Mouse (Mus musculus) left cerebral cortex, adult 11 months (tissue): ENCODE measurements at regions not wholly inside any gene's neighbourhood (a gene's known extent, or its start where the extent isn't known, plus 50 kb on each side); places are given as distances from the start of the nearest gene placed in this dataset.

ENCODE experiments used
- DNase-seq: peaks from one replicate; pipeline ENCODE4 v3.0.0; 2022; ENCODE audit warnings: low spot score

DNA sequence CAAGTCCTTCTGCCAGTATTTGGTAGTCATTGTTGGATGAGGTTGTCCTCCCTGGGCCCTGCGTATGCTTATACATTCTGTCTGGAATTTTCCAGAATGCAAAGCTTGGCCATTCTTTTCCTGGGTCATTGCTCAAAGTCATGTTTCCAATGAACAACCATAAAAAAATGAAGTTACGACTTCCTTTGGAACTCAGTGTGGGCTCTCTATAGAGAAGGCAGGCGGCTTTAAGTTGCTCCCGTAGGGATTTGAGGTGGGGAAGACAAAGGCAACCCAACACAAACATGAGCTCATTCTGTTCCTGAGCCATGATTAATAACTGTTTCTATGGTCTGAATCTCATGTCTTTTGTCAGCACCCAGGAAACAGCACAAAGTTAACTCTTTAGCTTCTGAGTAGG lies 204.3 kb downstream of the Hhipl2 start:
- DNase-seq, result no peak

DNA sequence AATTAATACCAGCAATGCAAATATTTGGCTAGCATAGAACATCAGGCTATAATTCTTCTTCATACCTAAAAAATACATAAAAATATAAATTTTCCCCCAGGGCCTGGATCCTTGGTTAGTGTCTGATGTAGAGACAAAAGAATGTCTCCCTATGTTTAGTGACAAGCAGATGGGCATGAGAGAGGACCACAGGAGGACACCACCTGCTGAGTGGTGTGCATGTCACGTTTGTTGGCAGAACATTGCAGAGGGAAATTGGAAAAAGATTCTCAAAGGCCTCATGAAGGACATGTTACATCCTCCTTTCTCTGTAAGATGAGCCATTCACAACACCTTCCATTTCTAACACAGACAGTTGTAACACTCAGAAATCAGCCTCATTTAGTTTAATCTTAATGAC lies 206.3 kb downstream of the Hhipl2 start:
- DNase-seq, result no peak

DNA sequence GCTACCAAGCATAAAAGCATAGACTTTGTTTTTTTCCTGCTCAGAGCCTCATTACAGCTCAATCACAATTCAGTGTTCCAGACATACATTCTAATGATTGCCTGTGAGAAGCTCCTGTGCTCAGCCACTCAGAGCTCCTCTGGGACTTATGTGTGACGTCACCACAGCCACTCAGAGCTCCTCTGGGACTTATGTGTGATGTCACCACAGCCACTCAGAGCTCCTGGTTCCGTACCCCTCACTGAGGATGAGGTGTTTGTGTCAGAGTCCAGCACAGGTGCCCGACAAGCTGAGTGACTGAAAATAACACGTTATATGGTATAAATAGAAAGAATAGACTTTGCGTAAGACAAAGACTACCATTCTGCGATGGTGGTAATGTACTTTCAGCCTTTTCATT lies 215.8 kb downstream of the Hhipl2 start:
- DNase-seq, result no peak

DNA sequence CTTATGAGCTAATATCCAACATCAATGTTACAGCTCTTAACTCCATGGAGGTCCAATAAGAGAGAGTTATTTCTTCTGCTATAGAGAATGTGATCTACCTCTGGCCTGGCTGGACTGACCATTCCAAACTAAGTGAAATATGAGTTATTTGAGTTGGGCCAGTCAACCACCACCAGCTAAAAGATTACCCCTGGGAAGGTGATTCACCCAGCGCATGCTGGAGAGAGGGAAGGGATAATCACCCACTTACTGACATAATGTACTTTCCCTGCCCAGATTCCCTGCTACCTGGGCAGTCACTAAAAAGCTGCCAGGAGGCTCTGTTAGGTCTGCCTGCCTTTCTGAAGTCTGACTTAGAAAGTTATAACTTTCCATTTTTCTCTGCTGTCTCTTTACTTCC lies 216.8 kb downstream of the Hhipl2 start:
- no peak for DNase-seq

DNA sequence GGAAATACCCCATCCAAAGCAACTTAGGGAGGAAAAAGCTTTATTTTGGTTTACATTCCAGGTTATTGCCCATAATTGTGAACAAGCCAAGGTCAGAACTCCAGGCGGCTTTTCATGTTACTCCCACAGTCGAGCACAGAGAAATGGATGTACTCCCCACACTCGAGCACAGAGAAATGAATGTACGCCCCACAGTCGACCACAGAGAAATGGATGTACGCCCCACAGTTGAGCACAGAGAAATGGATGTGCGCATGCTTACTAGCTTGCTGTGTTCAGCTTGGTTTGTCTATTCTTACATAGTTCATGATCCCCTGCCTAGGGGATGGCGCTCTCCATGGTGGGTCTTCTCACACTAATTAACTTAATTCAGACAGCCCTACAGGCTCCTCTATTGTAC lies 219.2 kb downstream of the Hhipl2 start:
- DNase-seq, result no peak

DNA sequence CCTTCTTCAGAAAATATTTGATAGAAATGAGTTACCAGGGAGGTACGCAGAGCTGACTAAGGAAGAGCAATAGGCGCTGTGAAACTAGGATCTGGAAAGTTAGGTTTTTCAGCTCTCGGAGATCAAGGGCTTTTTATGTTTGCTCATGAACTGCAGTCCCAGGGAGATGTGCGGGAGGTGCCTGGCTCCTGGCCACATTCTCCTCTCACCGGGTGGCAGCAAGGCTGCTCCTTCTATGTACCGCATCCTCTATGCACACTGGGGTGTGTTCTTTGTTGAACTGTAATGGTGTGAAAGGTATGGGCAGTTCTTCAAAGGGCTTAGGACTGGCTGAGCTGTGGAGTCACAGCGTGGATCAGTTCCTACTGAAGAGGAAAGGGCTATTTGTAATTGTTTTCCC lies 221.3 kb downstream of the Hhipl2 start:
- DNase-seq, result no peak

DNA sequence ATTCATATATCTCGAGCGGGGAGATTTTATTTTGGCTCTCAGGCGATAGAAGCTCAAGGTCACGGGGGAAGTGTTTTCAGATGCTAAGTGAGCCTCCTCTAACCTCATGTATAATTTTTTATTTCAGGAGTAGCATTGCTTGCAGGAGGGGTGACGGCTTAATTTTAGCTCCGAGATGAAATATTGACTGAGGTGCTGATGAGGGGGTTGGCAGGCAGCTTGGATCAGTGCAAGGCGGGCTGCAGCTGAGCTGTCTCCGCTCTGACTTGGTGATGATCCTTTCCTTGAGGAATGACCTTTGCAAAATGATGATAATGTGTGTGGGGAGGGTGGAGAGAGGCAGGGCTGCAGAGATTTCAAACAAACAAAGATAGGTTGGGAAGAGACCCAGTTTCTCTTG lies 222.6 kb downstream of the Hhipl2 start:
- no peak for DNase-seq

DNA sequence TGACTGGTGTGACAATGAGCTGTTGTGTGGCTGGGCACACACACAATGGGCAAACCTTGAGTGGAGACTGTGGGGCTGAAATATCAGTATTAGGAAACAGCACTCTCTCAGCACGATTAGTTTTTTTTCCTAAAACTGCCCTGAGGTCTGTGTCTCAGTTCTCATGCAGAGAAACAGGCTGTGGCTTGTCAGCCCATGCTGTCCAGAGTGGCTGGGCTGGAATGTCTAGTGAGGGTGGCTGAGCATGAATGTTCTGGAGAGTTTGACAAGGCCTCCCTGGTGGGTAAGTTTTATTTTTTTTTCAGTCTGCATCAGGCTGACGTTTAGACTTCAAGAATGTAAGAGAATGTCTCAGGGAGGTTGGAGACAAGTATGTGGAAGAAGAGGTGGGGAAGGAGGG lies 226.0 kb downstream of the Hhipl2 start:
- no peak for DNase-seq

DNA sequence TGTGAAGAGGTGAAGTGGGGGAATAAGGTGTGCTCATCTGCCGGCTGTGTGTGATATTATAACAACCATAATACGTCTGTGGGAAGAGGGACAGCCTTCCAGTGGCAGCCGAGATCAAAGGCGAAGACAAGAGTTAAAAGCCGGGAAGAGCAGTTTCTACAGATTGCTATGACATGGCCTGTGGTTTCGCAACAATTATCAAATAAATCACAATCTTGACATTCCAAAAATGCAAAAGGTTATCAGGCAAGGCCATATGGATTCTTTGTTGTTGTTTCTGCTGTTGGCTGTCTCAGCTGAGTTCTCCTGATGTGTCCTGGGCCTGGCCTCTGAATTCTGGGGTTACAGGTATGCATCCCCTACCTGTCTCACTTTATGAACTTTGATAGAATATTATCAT lies 235.9 kb downstream of the Hhipl2 start:
- no peak for DNase-seq

DNA sequence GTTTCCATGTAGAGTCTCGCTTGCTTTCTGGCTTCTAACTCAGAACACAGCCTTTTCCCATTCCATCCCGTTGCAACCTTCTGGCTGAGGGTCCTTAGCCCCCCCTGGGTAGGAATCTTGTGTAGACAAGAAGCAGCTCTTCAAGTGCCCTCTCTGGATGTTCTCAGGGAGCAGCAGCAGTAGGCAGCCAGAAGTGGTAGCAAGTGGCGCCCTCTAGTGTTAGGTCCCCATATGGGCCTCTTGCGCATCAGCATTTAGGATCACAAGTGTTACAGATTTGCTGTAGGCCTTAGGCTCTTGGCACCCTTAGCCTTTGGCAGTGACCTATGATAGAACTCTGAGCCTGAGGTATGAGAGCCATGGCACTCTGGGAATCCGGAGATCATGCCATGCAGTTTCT lies 239.0 kb downstream of the Hhipl2 start:
- peak; percentile 17 for DNase-seq

DNA sequence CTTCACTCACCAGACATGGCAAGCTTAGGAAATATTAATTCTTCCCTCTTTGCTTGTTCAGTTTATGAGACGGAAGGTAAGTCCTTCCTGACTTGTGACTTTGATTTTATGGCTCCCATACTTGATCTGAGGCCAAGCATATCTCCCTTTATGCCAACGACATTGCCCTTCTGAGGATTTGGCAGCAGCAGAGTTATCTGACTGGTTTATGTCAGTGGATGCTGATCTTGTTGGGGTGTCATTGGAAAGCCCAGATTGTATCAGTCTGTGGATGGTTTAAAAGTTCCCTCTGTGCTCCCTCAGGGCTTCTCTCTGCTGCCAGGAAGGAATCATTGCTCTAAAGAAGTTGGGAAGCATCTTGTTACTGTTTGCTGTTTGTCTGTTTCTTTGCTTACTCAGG lies 242.5 kb downstream of the Hhipl2 start:
- no peak for DNase-seq

DNA sequence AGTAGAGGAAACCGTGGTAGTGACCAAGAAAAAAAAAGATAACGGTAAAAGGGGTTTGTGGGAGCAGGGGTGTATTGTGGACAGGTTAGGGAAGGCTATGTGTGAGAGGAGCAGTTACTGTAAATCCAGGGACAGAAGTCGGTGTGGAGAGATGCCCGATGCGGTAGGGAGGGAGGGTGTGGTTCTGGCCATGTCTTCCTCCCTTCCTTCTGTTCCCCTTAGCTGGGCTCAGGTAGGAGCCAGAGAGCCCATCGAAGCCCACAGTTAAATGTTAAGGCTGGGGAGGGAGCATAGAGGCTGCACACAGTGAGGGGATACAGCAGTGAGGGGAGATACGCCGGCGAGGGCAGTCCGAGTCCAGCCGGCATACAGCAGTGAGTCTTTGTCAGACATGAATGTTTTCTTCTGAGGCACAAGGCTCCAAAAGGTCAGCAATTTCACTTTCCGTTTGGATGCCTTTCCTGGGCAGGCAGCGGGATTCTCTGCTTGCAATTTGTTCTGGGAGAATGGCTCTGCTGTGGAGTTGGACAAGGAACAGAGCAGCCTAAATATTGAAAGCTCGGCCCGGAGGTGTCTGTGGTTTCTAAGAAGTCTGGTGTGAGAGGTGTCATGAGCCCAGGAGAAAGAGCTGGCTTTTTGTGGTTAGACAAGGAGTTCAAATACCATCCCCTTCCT lies 244.5 kb downstream of the Hhipl2 start:
- no peak for DNase-seq

DNA sequence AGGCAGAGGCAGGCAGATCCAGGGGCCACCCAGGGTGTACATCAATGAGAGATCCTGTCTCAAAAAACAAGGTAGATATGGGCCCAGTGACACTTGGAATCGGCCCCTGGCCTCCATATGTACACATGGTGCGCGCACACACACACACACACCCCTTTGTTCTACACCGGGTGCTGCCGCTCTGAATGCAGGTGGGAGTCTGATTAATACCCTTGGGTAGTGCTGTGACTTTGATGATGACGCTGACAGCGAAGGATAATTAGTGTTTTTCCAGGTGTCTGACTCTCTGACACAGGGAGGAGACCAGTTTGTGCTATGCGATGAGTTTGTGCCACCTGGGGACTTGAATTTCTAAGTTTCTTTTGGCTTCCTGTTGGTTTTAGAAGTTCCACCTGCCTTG lies 251.3 kb downstream of the Hhipl2 start:
- no peak for DNase-seq

DNA sequence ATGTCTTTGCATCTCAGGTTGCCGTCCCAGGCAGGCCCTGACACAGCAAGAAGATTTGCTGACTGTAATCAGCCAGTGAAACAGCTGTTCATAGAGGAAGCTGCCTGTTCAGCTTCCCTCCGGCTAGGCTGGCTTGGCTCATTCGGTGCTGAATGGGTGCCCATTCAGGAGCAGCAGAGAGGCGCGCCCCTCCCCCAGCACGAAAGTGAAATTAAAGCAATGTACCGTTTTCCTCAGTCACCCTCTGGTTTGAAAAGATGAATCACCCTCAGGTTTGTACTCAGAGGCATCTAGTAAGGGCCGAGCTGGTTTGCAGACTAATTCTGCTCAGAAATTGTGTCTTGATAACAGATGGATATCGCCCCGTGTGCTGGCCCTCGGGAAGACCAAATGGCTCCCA lies 251.7 kb downstream of the Hhipl2 start:
- peak; percentile 3 for DNase-seq

DNA sequence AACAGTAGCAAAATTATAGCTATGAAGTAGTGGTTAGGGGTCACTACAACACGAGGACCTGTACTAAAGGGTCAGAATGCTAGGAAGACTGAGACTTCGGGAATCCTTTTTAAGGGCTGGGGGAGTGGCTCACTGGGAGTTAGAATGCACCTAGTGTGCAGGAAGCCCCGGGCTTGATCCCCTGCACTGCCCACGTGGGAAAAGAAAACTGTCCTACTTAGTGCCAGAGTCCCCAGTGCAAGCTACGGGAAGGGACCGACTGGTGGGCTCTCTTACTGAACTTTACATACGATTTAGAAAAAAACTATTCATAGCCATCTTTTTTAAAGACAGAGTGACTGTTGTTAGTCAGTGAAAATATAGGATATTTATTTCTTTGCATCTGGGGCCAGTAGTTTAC lies 252.5 kb downstream of the Hhipl2 start:
- no peak for DNase-seq

DNA sequence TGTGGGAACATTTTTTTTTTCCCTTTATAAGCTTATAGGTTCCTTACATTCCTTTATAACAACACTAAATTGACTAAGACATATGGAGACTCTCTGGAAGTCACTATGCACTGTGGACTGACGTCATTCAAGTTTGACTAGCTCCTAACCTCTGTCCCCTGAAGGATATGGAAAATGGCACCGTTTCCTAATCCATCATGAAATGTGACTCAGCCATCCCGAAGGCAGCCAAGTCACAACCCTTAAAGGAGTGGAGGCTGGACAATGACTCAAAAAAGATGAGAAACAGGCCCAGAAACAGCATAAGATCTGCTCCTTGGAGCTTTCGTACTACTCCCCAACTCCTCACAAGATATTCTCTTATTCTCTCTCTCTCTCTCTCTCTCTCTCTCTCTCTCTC lies 253.5 kb downstream of the Hhipl2 start:
- no peak for DNase-seq

DNA sequence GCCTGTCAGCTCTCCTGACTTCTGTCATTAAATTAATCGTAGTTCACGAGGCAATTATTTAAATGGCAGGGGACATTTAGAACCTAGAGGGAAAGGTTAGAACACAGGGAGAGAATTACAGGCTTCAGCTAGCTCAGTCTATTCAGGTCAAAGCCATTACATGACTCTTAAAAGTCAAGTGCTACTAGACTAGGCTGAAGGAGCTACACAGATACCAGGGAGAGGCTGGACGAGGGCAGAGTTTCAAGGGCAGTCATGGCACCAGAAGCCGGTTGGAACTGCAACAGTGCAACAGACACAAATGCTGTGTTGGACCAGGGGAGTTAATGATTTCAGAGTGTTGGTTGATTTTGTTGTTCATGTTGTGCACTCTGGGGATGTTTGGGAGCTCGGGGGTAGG lies 254.5 kb downstream of the Hhipl2 start:
- no peak for DNase-seq

DNA sequence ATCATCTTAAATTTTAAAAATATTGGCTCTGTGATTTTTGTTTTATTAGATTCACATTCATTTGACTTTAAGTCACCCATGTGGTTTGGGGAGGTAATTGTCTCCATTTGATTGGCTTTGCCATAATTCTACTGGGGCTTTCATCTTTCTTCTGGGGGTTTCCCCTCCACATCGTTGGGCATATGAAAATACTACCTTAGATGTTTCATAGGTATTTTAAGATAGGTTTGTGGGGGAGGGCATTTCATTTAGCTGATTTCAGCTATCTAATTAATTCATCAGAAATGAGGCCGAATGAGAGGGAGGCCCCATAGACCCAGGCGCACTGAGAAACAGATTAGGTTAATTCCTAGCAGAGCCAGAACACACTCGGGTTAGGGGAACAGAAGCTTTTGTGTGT lies 259.6 kb downstream of the Hhipl2 start:
- no peak for DNase-seq

DNA sequence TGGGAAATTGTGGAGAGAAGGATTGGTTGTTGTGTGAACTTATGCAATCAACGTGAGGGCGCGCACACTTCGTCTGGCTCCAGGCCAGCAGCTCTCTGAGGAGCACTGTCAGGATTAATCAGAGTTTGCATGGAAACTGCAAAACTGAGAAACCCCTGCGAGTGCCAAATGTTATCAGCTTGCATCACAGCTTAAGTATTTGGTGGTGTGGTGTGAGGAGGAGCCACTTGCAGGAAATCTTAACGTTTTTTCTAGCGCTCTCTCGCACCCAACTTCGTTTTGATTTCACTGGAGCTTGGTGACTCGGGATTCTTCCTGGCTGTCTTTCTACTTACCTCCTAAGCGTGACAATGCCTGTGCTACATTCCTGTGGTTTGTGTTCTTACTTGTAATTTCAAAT lies 261.9 kb downstream of the Hhipl2 start:
- DNase-seq, result no peak

DNA sequence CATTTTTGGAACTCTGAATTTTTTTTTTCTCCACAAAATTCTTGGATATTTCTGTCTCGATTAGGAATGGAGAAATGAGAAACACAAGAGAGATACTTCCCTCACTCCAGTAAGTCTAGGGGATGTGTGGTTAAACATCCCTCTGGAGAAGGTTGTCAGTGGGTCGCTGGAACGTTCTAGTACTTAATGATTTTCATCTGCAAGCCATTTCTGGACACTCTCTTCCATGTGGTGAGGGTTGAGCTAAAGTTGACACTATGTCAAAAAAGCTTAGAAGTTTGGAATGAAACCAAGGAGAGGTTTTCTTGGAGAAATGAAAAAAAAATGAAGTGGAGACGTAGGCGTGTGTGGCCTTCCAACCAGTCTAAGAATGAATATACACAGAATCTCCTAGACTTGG lies 268.0 kb downstream of the Hhipl2 start:
- DNase-seq, result no peak

DNA sequence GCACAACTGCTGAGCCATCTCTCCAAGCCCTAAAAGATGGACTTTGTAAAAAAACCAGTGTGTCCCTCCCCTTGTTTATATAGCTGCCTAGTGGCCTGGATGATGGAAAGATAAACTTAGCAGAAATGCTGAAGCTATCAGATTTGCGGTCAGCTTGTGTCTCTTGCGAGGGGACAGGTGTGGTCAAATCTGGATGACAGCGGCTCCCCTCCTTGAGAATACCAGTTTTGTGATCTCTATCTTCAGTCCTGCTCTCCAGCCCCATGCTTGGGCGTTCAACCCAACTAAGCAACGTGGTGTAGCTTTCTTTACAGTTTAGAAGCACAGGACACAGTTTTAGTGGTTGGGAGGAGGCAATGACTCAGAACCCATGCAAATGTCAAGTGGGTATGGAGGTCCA lies 274.7 kb downstream of the Hhipl2 start:
- no peak for DNase-seq

DNA sequence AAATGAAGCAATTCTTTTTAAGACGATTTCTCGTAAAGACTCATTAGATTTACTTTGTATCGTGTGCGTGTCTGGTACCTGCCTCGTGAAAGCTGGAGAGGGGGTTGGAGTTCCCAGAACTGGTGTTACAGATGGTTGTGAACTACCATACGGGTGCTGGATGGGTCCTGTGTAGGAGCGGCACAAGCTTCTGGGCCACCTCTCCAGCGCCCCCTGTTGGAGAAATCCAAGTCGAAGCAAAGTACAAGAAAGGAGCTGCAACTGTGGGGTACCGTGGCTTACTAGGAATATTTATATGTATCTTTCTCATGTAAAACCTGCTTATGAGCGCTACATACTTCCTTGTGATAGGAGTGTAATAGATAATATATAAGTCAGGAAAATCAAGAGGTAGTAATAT lies 281.3 kb downstream of the Hhipl2 start:
- no peak for DNase-seq

DNA sequence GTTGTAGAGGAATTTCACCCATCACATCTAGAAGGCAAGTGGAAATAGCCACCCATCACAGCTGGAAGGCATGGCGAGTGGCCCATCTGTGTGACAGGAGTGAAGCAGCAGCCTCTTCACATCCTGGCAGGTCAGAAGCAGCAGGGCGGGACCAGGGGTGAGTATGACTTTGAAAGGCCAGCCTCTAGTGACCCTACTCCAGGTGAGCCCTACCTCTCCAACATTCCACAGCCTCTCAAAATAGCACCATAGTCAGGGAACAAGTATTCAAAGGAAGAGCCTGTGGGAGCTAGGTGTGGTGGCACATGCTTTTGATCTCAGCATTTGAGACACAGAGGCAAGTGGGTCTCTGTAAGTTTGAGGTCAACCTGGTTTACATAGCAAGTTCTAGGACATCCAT lies 284.9 kb downstream of the Hhipl2 start:
- no peak for DNase-seq

DNA sequence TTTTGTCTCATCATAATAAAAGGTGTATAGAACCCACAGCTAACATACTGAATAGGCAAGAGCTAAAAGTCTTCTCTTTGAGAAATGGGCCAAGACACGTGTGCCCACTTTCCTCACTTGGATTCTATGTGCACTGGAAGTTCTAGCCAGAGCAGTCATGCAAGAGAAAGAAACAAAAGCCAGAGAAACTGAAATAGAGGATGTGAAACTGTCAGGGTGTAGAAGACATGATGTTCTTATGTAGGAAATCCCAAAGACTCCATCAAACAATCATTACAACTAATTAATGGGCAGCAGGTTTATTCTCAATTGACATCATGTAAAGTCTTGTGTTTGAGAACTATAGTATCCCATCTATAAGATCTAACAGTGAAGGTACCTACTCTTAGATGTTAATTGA lies 294.9 kb downstream of the Hhipl2 start:
- no peak for DNase-seq

DNA sequence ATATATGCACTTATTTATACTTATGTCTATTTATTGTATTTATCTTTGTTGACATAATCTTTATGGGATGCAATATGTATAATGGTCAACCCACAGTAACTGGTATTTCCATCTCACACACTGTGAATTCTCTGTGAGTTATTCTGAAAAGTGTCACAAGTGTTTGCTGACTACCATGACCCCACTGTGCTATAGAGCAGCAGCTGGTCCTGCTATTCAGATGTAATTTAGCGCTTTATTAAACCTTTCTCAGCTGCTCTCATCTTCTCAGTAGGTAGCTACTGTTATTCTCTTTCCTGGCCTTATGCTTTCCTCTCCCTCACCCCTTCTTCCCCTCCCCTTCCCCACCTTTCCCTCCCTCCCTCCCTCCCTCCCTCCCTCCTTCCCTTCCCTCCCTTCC lies 296.0 kb upstream of the Dusp10 start:
- no peak for DNase-seq
